Mouse (Mus musculus) urinary bladder, postnatal 36 days (tissue): ENCODE measurements around the gene Crybb3.

ENCODE experiments used
- DNase-seq, 2 experiments: peaks; one replicate each; pipeline ENCODE4 v3.0.0; 2022; ENCODE audit warnings: low spot score in 2 of 2, mixed read lengths in 1 of 2

Crybb3 gene

GRCm38 (mm10) chr5:113105035-113105434, 23.7 kb upstream of the Crybb3 start:
- DNase-seq = peak in 1 of 2 experiments; percentile 39

- no peak for DNase-seq
Observed at GRCm38 (mm10) chr5:113102455-113102854, 21.1 kb upstream of the Crybb3 start.

GRCm38 (mm10) chr5:113101457-113101856, 20.1 kb upstream of the Crybb3 start:
- DNase-seq = no peak

GRCm38 (mm10) chr5:113100422-113100821, 19.0 kb upstream of the Crybb3 start:
- DNase-seq = no peak

- peak; percentile 82 to 88 for DNase-seq
Observed at GRCm38 (mm10) chr5:113099546-113099945, 18.2 kb upstream of the Crybb3 start.

- no peak for DNase-seq
Observed at GRCm38 (mm10) chr5:113097551-113097950, 16.2 kb upstream of the Crybb3 start.

GRCm38 (mm10) chr5:113095456-113095855, 14.1 kb upstream of the Crybb3 start:
- DNase-seq = peak in 1 of 2 experiments; percentile 57

- DNase-seq = no peak
Observed at GRCm38 (mm10) chr5:113092406-113092805, 11.0 kb upstream of the Crybb3 start.

GRCm38 (mm10) chr5:113091162-113091561, 9.8 kb upstream of the Crybb3 start:
- no peak for DNase-seq

- DNase-seq = no peak
Observed at GRCm38 (mm10) chr5:113090750-113091149, 9.4 kb upstream of the Crybb3 start.

- no peak for DNase-seq
Observed at GRCm38 (mm10) chr5:113090077-113090690, 8.8 kb upstream of the Crybb3 start.

- DNase-seq = no peak
Observed at GRCm38 (mm10) chr5:113087465-113087864, 6.1 kb upstream of the Crybb3 start.

GRCm38 (mm10) chr5:113086990-113087389, 5.6 kb upstream of the Crybb3 start:
- DNase-seq = no peak

GRCm38 (mm10) chr5:113086439-113086838, 5.1 kb upstream of the Crybb3 start:
- DNase-seq = no peak

- DNase-seq = no peak
Observed at GRCm38 (mm10) chr5:113085931-113086330, 4.5 kb upstream of the Crybb3 start.

GRCm38 (mm10) chr5:113084309-113084708, 2.9 kb upstream of the Crybb3 start:
- no peak for DNase-seq

GRCm38 (mm10) chr5:113082356-113083168, 1.2 kb upstream of the Crybb3 start:
- no peak for DNase-seq

- DNase-seq = no peak
Observed at GRCm38 (mm10) chr5:113081020-113081419, 364 bp downstream of the Crybb3 start.

- no peak for DNase-seq
Observed at GRCm38 (mm10) chr5:113079783-113080182, 1.6 kb downstream of the Crybb3 start.

- DNase-seq = no peak
Observed at GRCm38 (mm10) chr5:113078686-113079085, 2.7 kb downstream of the Crybb3 start.

GRCm38 (mm10) chr5:113070017-113070416, 11.4 kb downstream of the Crybb3 start, which contains the start of gene Crybb2:
Gene Crybb2 (minus strand): TSS chr5:113070117.
- no peak for DNase-seq

GRCm38 (mm10) chr5:113054308-113054707, 27.1 kb downstream of the Crybb3 start:
- DNase-seq = peak; percentile 66 to 77

- DNase-seq = no peak
Observed at GRCm38 (mm10) chr5:113050581-113051185, 30.7 kb downstream of the Crybb3 start.
